Mouse (Mus musculus): Measurements from ENCODE around the gene Slc25a30.

GRCm38 (mm10) chr14:75797769-75798386 is 11.0 kb upstream of the Slc25a30 start:
- TF ChIP-seq POLR2A (IDR thresholded peaks at IDR 0.05; ENCODE audit: low read depth, low read length) (no peak), CTCF (IDR thresholded peaks at IDR 0.05; ENCODE audit: extremely low read depth, insufficient read depth, insufficient read length, insufficient replicate concordance) (no peak)
